ENCODE assay signal across 23 mouse cellular contexts in genomic region chr19:32120798-32121197, GRCm38 (mm10).
"Had no signal": no experiment of that assay in that cellular context is flagged by ENCODE, and none has a peak within 500 bp of the region (broad histone marks: within the 10 kb centered on the region; RNA-seq: fewer than 3 reads in every experiment).

No protein-coding gene starts in this region.

- H3K4me3 ChIP-seq: limb, embryonic 12.5 days; limb, embryonic 15.5 days; midbrain, embryonic 12.5 days; midbrain, embryonic 15.5 days; neural tube, embryonic 12.5 days; neural tube, embryonic 15.5 days; stomach, embryonic 15.5 days had no signal

- H3K9me3 ChIP-seq: limb, embryonic 12.5 days; limb, embryonic 15.5 days; midbrain, embryonic 12.5 days; midbrain, embryonic 15.5 days; neural tube, embryonic 12.5 days; neural tube, embryonic 15.5 days; stomach, embryonic 15.5 days had no signal

- H3K36me3 ChIP-seq: midbrain, embryonic 12.5 days; midbrain, embryonic 15.5 days; neural tube, embryonic 12.5 days; neural tube, embryonic 15.5 days; stomach, embryonic 15.5 days had no signal

- H3K27ac ChIP-seq: kidney, postnatal 0 days; limb, embryonic 12.5 days; limb, embryonic 15.5 days; liver, embryonic 14.5 days; midbrain, embryonic 12.5 days; midbrain, embryonic 15.5 days; neural tube, embryonic 12.5 days; neural tube, embryonic 15.5 days; stomach, embryonic 15.5 days had no signal

- DNase-seq: kidney, adult 2 months; kidney, postnatal 25 days; left cerebral cortex, postnatal 4 days; liver, postnatal 0 days; lung, embryonic 14.5 days; lung, postnatal 36 days; right cerebral cortex, adult 18-20 months; right cerebral cortex, postnatal 14 days; spleen, adult 18-20 months; thymus, adult 2 months; thymus, postnatal 14 days; thymus, postnatal 4 days had no signal

- ATAC-seq: intestine, embryonic 16.5 days; liver, postnatal 0 days; midbrain, embryonic 15.5 days had no signal

- H3K9ac ChIP-seq: limb, embryonic 12.5 days; limb, embryonic 15.5 days; liver, embryonic 14.5 days; liver, postnatal 0 days; lung, embryonic 14.5 days; midbrain, embryonic 12.5 days; midbrain, embryonic 15.5 days; neural tube, embryonic 12.5 days; neural tube, embryonic 15.5 days; stomach, embryonic 15.5 days had no signal

- H3K4me1 ChIP-seq: limb, embryonic 15.5 days; midbrain, embryonic 12.5 days; midbrain, embryonic 15.5 days; neural tube, embryonic 12.5 days; neural tube, embryonic 15.5 days; stomach, embryonic 15.5 days had no signal

- H3K27me3 ChIP-seq: limb, embryonic 12.5 days; limb, embryonic 15.5 days; midbrain, embryonic 12.5 days; midbrain, embryonic 15.5 days; neural tube, embryonic 12.5 days; neural tube, embryonic 15.5 days; stomach, embryonic 15.5 days had no signal

- H3K4me2 ChIP-seq: limb, embryonic 12.5 days; limb, embryonic 15.5 days; liver, embryonic 11.5 days; lung, embryonic 14.5 days; midbrain, embryonic 12.5 days; midbrain, embryonic 15.5 days; neural tube, embryonic 12.5 days; neural tube, embryonic 15.5 days; stomach, embryonic 15.5 days had no signal
